Mouse (Mus musculus): Measurements from ENCODE around the gene Vasn.

Gene Vasn

GRCm38 (mm10) chr16:4643670-4644419, 4.1 kb downstream of the Vasn start:
- peak in 1 of 2 experiments; percentile 63 for DNase-seq (ENCODE audit: low spot score in 2 of 2)

- DNase-seq (ENCODE audit: low spot score in 2 of 2) = no peak
These were observed 6.1 kb downstream of the Vasn start for GRCm38 (mm10) chr16:4645867-4646266.

- DNase-seq (ENCODE audit: low spot score in 2 of 2) = no peak
These were observed 7.1 kb downstream of the Vasn start for GRCm38 (mm10) chr16:4646831-4647230.

- no peak for DNase-seq (ENCODE audit: low spot score in 2 of 2)
These were observed 8.0 kb downstream of the Vasn start for GRCm38 (mm10) chr16:4647651-4648141.

- no peak for DNase-seq (ENCODE audit: low spot score in 2 of 2)
These were observed 8.8 kb downstream of the Vasn start for GRCm38 (mm10) chr16:4648416-4649023.

- no peak for DNase-seq (ENCODE audit: low spot score in 2 of 2)
These were observed 9.5 kb downstream of the Vasn start for GRCm38 (mm10) chr16:4649211-4649610.

- DNase-seq (ENCODE audit: low spot score in 2 of 2) = no peak
These were observed 10.0 kb downstream of the Vasn start for GRCm38 (mm10) chr16:4649692-4650091.

GRCm38 (mm10) chr16:4650161-4650560, 10.4 kb downstream of the Vasn start:
- DNase-seq (ENCODE audit: low spot score in 2 of 2) = no peak

GRCm38 (mm10) chr16:4651081-4651480, 11.3 kb downstream of the Vasn start:
- DNase-seq (ENCODE audit: low spot score in 2 of 2) = no peak

GRCm38 (mm10) chr16:4651624-4652023, 11.9 kb downstream of the Vasn start:
- no peak for DNase-seq (ENCODE audit: low spot score in 2 of 2)

- DNase-seq (ENCODE audit: low spot score in 2 of 2) = no peak
These were observed 13.1 kb downstream of the Vasn start for GRCm38 (mm10) chr16:4652707-4653416.

GRCm38 (mm10) chr16:4654706-4655105, 15.0 kb downstream of the Vasn start:
- DNase-seq (ENCODE audit: low spot score in 2 of 2) = no peak

GRCm38 (mm10) chr16:4655251-4655734, 15.6 kb downstream of the Vasn start:
- no peak for DNase-seq (ENCODE audit: low spot score in 2 of 2)

GRCm38 (mm10) chr16:4655764-4656570, 16.2 kb downstream of the Vasn start:
- no peak for DNase-seq (ENCODE audit: low spot score in 2 of 2)

- DNase-seq (ENCODE audit: low spot score in 2 of 2) = no peak
These were observed 16.9 kb downstream of the Vasn start for GRCm38 (mm10) chr16:4656571-4657081.

GRCm38 (mm10) chr16:4658781-4659245, 19.1 kb downstream of the Vasn start:
- DNase-seq (ENCODE audit: low spot score in 2 of 2) = no peak

- DNase-seq (ENCODE audit: low spot score in 2 of 2) = no peak
These were observed 19.6 kb downstream of the Vasn start for GRCm38 (mm10) chr16:4659326-4659725.

- no peak for DNase-seq (ENCODE audit: low spot score in 2 of 2)
These were observed 21.9 kb downstream of the Vasn start for GRCm38 (mm10) chr16:4661605-4662004.

GRCm38 (mm10) chr16:4663806-4664205, 24.1 kb downstream of the Vasn start:
- no peak for DNase-seq (ENCODE audit: low spot score in 2 of 2)

- no peak for DNase-seq (ENCODE audit: low spot score in 2 of 2)
These were observed 26.0 kb downstream of the Vasn start for GRCm38 (mm10) chr16:4665726-4666125.

- DNase-seq (ENCODE audit: low spot score in 2 of 2) = peak; percentile 66 to 82
These were observed 27.6 kb downstream of the Vasn start for GRCm38 (mm10) chr16:4667190-4667808.
